Mouse (Mus musculus): ENCODE measurements at regions not wholly inside any gene's neighbourhood (a gene's known extent, or its start where the extent isn't known, plus 50 kb on each side); places are given as distances from the start of the nearest gene placed in this dataset.

DNA sequence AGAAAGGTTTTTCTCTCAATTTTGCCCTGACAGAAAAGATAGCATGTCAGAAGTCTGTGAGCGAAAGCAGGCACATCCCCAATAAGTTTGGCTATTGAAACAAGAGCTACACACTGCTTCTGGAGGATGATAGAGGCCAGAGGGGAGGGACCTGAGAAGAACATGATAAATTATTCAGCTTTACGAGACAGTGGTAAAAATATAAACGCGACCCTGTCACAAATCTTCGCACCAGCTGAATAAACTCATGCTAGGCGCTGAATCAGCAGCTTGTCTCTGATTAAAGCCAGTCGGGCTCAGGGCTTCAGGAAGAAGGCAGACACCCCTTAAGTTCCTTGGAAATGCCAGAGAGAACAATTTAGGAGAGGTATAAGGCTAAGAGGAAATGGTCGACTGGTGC, 422.7 kb upstream of the Tnp1 start:
- DNase-seq (ENCODE audit: low spot score): no peak

DNA sequence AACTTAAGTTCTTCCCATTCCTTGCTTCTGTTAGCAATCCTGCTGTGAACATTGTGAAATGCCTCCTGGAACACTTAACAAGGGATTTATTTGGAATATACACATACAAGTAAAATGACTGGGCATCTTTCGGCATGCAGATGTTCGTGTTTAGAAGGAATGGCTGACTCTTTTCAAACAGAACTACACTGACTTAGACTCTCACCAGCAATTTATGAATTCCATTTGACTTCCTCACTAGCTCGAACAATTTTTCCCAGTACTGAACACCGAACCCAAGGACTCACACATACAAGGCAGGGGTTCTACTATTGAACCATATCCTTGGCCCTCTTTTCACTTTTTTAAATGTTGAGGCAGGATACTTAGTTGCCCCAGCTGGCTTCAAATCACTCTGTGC, 412.4 kb upstream of the Tnp1 start:
- DNase-seq (ENCODE audit: low spot score): no peak

DNA sequence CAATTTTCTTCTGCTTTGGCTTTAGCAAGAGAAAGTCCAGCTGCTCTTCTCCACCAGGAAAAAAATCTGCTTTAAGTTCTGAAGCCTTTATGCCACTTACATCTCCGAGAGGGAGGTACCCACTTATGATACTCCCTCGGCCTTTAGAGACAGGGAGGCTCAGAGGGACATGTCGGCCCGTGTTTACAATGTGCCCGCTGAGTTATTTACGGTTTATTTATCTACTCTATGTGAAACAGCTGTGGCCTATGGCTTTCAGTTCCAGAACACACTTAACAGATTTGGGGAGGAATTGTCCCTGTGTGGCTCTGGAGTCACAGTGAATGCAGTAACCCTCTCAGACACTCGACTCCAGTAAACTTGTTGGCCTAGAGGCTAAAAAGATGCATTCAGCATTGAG, 409.3 kb upstream of the Tnp1 start:
- DNase-seq (ENCODE audit: low spot score): no peak

DNA sequence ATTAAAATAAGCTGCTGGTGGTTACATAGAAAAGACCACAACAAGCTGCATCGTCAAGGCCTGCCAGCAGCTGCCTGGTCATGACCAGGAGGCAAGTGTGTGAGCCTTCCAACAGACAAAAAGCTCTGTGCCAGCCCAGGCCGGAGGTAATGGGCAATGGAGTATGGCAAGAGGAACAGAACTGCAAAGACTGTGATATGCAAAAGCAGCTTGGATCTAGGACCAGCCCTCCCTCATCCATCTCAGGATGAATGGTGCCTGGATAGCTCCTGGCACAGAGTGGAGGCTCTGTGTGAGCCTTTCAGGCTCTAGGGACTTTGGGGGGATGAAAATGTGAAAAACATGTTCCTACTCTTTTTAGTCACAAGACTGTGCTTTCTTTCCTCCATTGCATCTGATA, 402.5 kb upstream of the Tnp1 start:
- no peak for DNase-seq (ENCODE audit: low spot score)

DNA sequence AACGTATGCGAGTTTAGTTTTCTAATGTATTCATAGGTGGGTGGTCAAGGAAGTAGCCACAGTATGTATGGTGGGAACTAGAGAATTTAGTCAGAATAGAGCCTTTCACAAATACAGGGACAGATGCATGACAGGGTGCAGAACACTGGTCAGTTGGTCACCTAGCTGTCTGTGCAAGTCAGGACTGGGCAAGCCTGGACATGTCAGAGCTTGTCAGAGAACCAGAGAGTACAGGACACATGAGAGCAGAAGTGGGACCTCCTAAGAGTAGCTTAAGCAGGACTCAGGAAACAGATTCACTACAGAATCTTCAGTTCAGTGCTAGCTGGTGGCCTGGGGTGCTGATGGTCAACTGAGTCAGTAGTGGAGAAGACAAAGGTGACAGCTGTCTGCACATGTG, 395.7 kb upstream of the Tnp1 start:
- no peak for DNase-seq (ENCODE audit: low spot score)

DNA sequence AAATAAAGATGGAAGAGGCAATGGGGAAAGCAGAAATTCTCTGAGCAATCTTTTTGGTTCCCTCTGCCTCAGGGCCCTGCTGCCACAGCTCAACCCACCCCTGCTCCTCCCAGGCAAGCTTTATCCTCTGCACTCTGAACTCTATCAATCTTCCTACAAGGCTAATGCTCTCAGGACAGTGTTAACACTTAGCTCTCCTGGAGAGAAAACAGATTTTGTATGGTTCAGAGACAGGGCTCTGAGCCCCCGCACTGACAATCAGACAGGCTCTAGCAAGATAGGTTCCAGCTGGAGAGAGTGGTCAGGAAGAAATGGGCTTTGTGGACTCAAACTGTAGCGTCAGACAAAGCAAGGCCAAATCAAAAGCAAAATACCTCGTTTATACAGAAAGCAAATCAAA, 383.5 kb upstream of the Tnp1 start:
- DNase-seq (ENCODE audit: low spot score): no peak

DNA sequence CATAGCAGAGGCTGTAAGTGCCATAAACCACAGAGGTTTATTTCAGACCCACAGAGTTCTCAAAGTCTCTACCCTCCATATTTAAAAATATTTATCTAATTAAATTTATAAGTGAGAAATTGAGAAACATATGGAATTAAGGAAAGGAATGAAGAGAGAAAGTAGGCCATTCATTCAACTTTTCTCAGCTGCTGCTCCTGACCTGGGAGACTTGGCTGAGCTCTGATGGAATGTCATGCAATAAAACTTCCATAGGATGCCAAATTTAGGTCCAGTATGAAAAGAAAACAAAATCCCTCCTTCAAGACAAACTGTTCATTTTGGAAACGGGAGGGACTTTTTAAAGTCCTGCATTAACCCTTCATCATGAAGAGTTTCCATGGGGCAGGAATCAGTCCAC, 379.3 kb upstream of the Tnp1 start:
- no peak for DNase-seq (ENCODE audit: low spot score)

DNA sequence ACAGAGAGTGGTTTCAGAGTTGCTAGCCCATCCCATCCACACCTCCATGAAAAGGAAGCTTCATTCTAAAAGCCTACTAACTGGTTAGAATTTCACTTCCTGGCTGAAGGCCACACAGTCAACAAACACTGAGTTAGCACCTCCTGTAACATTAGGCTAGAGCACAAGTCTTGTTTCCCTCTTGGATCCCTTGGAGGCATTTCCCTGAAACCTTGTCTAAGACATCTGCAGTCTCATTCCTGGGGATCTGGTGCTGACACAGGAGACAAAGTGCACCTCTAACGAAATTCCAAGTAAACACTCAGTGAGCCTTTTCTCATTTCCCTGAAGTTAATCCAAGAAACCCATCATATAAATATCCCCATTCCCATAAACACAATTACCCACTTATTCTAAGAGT, 378.8 kb upstream of the Tnp1 start:
- DNase-seq (ENCODE audit: low spot score): no peak

DNA sequence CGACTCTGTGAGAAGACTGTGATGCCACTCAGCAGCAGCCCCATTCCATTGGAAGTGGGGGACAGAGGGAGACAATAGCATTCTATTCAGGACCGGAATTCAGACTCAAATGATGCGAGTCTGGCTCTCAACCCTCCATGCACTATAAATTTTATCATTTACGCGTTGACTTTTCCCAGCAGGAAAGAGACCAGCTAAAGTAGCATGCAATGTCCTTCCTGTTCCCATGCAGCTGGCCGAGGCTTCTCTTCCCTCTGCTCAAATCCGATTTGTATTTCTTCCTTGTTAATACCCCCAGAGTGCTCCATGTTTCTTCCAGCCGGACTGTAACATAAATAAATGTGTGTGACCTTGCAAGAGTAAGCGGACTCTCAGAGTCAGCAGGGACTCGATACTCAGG, 376.4 kb upstream of the Tnp1 start:
- no peak for DNase-seq (ENCODE audit: low spot score)

DNA sequence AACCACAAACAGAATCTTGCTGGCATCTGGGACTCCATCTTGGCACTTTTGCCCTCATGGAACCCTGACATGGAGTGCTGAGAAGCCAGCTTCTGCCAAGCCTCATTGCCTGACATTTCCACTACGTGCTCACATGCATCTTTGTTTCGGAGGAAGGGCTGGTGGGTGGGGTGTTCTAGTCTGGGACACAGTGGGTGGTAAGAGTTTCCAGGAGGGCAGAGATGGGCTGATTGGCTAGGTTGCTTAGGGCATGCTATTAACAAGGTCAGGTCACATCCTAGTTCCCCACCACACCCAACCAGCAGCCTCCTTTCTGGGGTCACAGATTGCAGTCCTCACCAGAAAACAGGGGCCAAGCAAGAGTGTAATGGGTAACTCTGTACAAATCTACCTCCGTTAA, 374.3 kb upstream of the Tnp1 start:
- no peak for DNase-seq (ENCODE audit: low spot score)

DNA sequence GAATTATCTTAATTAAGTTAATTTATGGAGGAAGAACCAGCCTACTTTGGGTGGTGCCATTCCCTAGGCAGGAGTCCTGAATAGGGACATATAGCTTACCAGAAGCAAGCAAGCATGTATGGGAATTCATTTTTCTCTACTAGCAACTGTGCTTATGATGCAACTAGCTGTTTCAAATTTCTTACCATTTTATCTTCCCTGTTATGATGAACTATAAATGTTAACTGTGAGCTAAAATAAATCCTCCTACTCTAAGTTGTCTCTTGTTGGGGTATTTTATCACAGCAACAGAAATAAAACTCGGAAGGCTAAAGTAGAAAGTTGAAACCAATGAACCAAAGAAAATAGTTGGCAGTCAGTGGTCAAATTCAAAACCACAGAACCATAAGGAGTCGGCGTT, 373.5 kb upstream of the Tnp1 start:
- DNase-seq (ENCODE audit: low spot score): no peak

DNA sequence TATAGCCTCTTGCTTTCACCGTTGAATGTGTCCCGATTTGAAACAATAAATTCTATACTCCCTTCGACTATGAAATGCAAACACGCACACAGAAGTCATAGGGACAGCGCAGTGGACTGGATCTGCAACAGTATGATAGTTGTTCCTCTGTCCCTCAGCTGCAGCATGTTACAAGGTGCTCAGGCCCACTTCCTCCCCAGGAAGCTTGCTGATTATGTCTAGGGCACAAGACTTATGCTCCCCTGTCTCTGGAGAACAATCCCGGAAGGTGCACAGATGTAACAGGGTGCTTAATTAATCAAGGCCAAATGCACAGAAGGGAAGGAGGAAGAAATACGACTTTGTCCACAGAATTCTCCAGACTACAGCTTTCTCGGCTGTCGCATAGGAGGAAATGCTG, 365.9 kb upstream of the Tnp1 start:
- DNase-seq (ENCODE audit: low spot score): no peak

DNA sequence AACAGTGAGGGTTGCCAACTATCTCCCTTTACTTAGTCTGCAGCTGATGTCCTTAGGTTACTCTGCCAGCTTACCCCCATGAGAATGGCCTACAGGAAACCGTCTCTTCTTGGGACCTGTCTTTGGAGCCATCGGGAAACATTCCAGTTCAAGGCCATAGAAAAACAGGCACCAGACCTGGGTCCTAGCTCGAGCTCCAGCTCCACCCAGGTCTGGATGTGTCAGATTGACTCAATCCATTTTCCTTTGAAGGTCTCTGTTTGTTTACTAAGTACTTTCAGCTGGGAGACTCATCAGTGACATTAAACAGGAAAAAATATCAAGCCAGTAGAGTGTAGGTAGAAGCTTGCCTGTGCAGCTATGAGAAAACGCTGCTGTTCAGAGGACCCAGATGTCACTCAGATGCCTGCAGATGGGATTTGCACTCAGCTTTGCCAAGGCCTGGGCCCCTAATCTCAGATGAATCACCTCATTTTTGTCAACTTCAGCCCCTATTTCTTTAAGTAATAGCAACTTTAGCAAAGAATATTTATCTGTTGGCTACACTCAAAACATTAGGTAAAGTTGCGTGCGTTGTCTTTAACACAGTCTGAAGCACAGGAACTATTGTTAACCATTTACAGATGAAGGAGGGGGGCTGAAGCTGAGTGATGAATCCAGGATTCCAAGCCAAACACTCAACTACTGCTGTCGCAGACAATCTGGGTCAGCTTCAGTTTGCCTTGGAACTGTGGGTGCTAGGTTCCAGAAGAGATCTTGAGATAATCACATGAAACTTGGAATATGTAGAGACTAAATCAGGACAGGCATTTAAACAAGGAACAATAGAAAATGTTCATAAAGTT, 359.0 kb upstream of the Tnp1 start:
- DNase-seq (ENCODE audit: low spot score): no peak

DNA sequence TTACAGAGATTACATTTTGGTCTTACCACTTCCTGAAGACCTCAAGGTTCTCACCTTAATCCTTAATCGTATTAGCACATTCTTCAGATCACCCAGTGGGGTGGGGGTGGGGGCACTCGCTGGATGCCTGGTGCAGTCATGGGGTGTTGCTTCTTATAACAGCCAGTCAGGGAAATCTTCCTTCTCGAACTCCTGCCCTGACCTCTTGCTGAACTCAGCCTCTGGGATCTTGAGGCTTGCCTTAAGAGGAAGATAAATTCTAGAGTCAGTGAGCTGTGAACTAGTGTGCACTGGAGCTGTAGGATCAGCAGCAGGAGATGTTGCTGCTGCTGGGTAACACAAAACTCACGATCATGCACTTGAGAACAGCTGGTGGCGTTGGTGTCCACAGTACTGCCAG, 352.5 kb upstream of the Tnp1 start:
- no peak for DNase-seq (ENCODE audit: low spot score)

DNA sequence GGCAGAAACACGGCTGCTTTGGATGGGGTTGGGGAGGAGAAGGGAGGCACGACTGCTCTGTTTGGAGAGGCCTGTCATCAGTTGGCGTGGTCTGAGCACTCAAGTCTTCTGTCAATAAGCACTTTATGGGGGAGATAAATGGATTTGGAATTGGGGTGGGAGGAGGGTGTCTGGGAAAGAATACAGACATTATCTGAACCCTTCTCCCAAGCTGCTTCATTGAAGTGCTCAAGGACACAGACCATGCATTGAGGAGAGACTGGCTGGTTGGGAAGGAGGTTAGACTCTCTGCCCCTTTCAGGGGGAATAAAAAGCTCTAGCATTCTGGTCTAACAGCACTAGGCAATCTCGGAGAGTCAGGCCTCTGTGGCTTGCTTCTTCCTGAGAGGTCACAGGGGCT, 350.1 kb upstream of the Tnp1 start:
- no peak for DNase-seq (ENCODE audit: low spot score)

DNA sequence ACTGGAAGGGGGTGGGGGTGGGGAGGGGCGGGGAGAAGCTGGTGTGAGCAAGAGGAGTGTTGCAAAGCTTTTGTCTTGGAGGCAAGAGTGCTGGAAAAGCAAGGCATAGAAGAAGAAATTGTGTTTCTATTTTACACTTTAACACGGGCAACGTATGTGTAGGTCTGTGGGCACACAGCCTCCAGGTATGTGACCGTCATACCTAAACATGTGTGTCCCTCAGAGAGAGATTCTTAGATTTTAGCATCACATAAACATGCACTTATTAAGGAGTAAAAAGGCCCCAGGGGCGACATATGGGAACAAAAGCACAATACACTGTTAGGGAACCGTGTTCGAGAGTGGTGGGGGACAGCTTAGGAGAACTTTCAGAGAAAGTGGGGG, 348.6 kb upstream of the Tnp1 start:
- DNase-seq (ENCODE audit: low spot score): no peak

DNA sequence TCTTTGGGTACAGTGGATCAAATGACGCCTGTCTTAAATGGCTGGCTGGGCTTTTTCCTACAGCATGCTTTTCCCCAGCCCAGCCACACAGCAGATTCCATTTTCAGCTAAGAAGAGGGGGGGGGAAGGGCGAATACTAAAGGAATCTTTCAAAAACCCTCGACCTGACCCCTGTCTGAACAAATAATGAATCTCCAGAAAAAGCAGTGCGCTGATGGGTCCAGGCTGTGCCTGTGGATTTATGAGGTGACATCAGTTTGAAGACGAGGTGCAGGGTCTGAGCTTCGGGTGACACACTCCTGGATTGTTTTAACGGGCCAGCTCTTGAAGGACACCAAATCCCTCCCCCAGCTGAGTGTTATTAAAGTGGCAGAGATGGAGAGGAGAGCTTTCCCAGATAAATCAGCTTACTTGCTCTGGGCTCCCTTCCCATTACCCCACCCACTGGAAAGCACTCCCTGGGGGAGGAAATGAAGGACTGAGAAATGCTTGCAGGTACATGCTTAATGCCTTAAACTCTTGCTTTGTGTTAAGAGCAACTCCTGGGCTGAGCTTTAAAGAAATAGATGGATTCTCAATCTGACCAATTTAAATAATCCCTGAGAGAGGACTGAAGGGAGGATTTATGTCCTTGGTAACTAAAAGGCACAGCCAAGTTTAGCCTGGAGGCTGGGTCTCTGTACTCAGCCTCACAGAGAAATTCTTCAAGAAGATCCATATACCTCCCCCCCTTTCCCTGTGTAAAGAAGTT, 348.0 kb upstream of the Tnp1 start:
- DNase-seq (ENCODE audit: low spot score): peak; percentile 27

DNA sequence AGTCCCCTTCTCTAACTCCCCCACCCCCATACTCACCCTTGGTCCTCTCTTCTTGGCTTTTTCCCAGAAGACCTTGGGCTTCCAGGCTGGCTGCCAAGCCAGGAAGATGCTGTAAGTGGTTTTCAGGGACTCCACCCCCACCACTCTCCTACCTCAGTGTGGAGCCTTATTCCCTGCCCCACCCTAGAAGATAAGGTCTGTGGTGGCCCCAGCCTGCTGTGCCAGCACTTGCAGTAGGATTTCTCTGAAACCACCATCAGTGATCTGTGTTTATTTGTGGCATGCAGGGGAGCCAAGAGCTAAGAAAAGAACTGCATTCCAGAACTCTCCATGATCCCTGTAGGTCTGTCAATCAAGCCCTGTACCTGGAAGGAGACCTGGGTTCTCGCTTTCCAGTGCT, 346.4 kb upstream of the Tnp1 start:
- DNase-seq (ENCODE audit: low spot score): no peak

DNA sequence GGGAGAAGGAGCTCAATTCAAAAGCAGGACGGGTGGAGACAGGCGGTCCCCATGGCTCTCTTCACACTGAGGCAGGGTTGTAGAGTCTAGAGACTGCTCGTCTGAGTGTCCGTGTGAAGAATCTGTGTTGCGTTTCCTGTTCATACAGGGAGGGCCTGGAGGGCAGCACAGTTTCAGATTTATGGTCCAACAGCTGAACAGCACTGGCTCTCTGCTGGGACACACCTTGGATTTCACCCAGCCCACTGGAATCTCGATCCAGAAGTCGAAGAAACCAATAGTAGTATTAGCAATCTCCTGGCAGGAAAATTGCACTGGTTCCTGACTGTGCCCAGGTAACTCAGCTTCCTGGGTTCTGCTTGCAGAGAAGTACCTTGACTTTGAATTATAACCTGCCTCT, 345.6 kb upstream of the Tnp1 start:
- no peak for DNase-seq (ENCODE audit: low spot score)

DNA sequence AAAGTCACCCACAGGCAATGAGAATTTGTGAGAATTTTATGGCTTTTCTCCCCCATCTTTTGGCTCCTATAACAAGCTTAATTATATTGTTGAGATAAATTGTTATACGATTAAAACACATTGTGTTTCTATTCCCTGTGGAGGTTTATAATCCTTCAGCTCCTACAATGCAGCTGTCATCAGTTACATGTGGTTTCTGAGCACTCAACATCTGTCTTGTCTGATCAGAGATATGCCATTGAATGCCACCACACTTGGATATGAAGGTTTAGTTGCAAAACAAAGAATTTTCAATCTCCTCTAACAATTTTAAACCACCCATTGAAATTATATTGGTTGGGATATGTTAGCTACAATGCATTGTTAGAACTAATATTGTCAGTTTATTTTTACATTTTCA, 338.7 kb upstream of the Tnp1 start:
- no peak for DNase-seq (ENCODE audit: low spot score)

DNA sequence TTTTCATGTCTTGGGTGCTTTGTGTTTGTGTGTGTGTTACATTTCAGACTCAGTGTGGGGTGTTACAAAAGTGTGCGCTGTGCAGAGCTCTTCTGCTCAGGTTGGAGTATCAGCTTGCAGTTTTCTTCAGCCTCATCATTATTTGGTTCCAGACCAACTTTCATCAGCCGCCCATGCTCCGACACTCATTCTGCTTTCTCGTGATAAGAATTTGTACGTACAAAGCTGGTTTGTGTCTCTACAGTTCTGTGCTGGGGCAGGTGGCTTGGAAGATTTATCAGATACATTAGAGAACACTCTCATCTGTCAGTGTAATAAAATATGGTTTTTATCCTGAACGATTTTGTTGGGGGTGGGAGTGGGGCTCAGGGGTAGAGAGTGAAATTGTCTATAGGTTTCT, 332.8 kb upstream of the Tnp1 start:
- no peak for DNase-seq (ENCODE audit: low spot score)

DNA sequence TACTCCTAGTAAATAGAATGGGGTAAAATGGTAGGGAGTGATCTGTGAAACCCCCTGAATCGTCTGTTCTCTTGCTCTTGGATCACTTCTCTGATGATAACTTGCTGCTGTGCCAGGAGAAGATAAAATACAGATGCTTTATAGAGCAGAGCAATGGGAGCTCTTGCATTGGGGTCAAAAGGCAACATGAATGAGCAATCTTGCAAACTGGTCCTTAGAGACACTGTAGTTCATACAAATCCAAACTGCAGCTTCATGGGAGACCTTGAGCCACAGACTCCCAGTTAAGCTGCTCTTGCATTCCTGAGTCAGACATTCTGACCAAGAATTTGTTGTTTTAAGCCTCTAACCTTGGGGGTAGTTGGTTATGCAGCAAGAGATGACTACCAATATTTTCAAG, 328.9 kb upstream of the Tnp1 start:
- no peak for DNase-seq (ENCODE audit: low spot score)

DNA sequence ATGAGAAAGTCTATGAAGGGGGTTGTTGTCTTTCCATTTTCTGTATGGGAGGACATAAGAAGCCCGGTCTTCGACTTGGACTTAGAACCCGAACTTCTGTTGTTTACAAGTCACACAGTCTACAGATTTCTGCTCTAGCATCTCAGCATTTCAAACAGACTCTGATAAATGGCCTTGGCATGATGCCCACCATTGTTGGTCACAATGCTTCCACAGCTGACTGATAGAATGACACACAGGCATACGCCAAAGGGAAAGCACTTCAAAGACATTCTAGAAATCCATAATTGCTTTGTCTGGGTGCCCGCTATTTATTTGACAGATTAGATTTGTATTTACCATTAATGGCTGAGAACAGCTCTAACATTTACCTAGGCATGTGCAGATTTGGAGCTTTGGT, 326.2 kb upstream of the Tnp1 start:
- DNase-seq (ENCODE audit: low spot score): no peak

DNA sequence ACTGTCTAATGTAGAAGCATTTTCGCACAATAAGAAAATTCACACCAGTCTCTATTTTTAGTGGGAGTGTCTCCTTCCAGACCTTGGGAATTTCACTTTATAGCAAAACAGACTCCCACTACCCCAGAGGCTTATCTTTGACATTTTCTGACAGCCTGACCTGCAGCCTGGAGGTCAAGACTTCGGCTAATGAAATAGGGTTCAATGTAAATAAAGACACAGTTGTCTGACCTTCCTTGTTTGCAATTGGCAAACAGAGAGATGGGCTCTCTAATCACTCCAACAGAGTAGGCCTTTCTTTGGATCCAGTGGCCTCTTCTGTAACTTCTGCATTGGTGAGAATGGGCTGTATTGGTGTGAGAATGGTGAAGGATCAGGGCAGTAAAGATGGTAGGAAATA, 321.7 kb upstream of the Tnp1 start:
- DNase-seq (ENCODE audit: low spot score): no peak

Measured in ovary, postnatal 10 days (tissue).